Comparison of ENCODE assay signal across 14 mouse cellular contexts in the genomic region with DNA sequence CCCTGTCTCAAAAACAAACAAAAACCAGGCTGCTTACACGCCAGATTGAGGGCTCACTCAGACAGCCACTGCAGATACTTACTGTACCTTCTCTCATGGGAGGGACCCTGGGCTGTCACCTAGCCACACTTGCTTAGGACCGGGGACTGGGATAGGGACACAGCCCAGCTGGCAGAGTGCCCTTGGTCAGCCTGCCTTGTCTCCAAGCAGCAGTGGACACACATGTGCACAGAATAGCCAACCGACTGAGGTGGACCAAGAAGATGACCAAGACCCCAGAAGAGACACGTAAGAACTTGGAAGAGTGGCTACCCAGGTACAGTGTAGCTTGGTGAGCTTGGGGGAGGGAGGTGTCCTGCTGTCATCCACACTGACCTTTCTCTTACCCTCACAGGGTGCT. TPM values are rescaled to one million over a fixed set of nuclear protein-coding genes. Genes with fewer than 3 reads are reported as not detected.
A peak's percentile ranks its signal among the peaks of the same experiment; 100 is the strongest.
DNase-seq lines count a peak whose midpoint lies in the region; ATAC-seq and TF ChIP-seq lines count a peak whose summit lies in the region.
"Had no signal": no experiment of that assay in that cellular context is flagged by ENCODE, and none has a peak within 500 bp of the region (broad histone marks: within the 10 kb centered on the region; RNA-seq: fewer than 3 reads in every experiment).

No protein-coding gene starts in this region.

- H3K9ac ChIP-seq in forebrain, embryonic 15.5 days (replicated peaks), result no peak overlapping the region
- no peak overlapping the region; the same call in 1 of the 2 replicates for H3K9ac ChIP-seq in limb, embryonic 11.5 days (ENCODE audit: low read length)
- 0 out of 2 replicates have a peak overlapping the region, but pooled peaks have one; percentile 0 for H3K9ac ChIP-seq in stomach, embryonic 16.5 days (ENCODE audit: low read length)
- H3K9ac ChIP-seq: forebrain, postnatal 0 days; liver, embryonic 13.5 days had no signal

- H3K4me3 ChIP-seq in forebrain, embryonic 10.5 days, result no peak overlapping the region
- H3K4me3 ChIP-seq in forebrain, embryonic 15.5 days, result no peak overlapping the region
- H3K4me3 ChIP-seq in lung, adult 2 months (replicated peaks; ENCODE audit: extremely low read depth, low read depth, low read length), result no peak overlapping the region
- no peak overlapping the region for H3K4me3 ChIP-seq in limb, embryonic 11.5 days (ENCODE audit: low read depth, low read length)
- H3K4me3 ChIP-seq in stomach, embryonic 16.5 days (replicated peaks; ENCODE audit: low read length), result no peak overlapping the region
- H3K4me3 ChIP-seq: liver, embryonic 13.5 days had no signal

- H3K9me3 ChIP-seq in forebrain, embryonic 10.5 days, result no peaks in the 10 kb centered on the region
- H3K9me3 ChIP-seq in forebrain, embryonic 15.5 days, result no peaks in the 10 kb centered on the region
- no peaks in the 10 kb centered on the region for H3K9me3 ChIP-seq in limb, embryonic 11.5 days (ENCODE audit: control insufficient read depth, low read length)
- no peaks in the 10 kb centered on the region for H3K9me3 ChIP-seq in stomach, embryonic 16.5 days (replicated peaks; ENCODE audit: control insufficient read depth, low read length)
- H3K9me3 ChIP-seq: liver, embryonic 13.5 days had no signal

- ATAC-seq in forebrain, embryonic 15.5 days (replicated peaks), result no peak
- no peak for ATAC-seq in limb, embryonic 11.5 days (ENCODE audit: insufficient number of reproducible peaks, low FRiP score, low TSS enrichment, low read depth)
- ATAC-seq in stomach, embryonic 16.5 days (ENCODE audit: insufficient read depth, low FRiP score), result no peak
- ATAC-seq: forebrain, postnatal 0 days had no signal

- no peak for TF ChIP-seq CTCF in lung, adult 2 months (IDR thresholded peaks at IDR 0.05; ENCODE audit: insufficient read depth, low read length)

- no peak for DNase-seq in forebrain, embryonic 10.5 days (ENCODE audit: extremely low spot score, low spot score)
- peak; percentile 21 for DNase-seq in lung, adult 2 months
- DNase-seq in lung, adult 18-20 months, result no peak
- DNase-seq in limb, embryonic 11.5 days (ENCODE audit: low spot score), result no peak
- DNase-seq in cerebellum, postnatal 36 days, result no peak
- DNase-seq in adrenal gland, postnatal 4 days (ENCODE audit: low spot score in 2 of 2), result no peak
- DNase-seq: forebrain, postnatal 0 days; liver, embryonic 13.5 days; thymus, postnatal 36 days had no signal

- peaks cover 41% of the 10 kb centered on the region for H3K36me3 ChIP-seq in forebrain, embryonic 10.5 days (replicated peaks)
- no peaks in the 10 kb centered on the region for H3K36me3 ChIP-seq in forebrain, embryonic 15.5 days
- H3K36me3 ChIP-seq in limb, embryonic 11.5 days (ENCODE audit: control insufficient read depth, insufficient read depth, low read length), result peaks cover 8% of the 10 kb centered on the region
- no peaks in the 10 kb centered on the region for H3K36me3 ChIP-seq in stomach, embryonic 16.5 days (ENCODE audit: control insufficient read depth, insufficient read depth, low read length)

- no peak for TF ChIP-seq POLR2A in lung, adult 2 months (IDR thresholded peaks at IDR 0.05; ENCODE audit: borderline replicate concordance, extremely low read depth, low read depth, low read length)

- H3K27ac ChIP-seq in forebrain, embryonic 10.5 days, result peak overlapping the region; percentile 80; the same call in 1 of the 2 replicates
- H3K27ac ChIP-seq in forebrain, embryonic 15.5 days (replicated peaks), result no peak overlapping the region
- H3K27ac ChIP-seq in limb, embryonic 11.5 days (replicated peaks; ENCODE audit: low read depth, low read length), result 0 out of 2 replicates have a peak overlapping the region, but pooled peaks have one; percentile 97
- peak overlapping the region; percentile 86 for H3K27ac ChIP-seq in stomach, embryonic 16.5 days (ENCODE audit: low read length)
- H3K27ac ChIP-seq: liver, embryonic 13.5 days had no signal

- H3K4me2 ChIP-seq in forebrain, embryonic 15.5 days (replicated peaks), result no peak overlapping the region
- H3K4me2 ChIP-seq in limb, embryonic 11.5 days (ENCODE audit: low read depth, severe bottlenecking), result no peak overlapping the region
- H3K4me2 ChIP-seq in stomach, embryonic 16.5 days (ENCODE audit: low read depth, low read length), result no peak overlapping the region
- H3K4me2 ChIP-seq: liver, embryonic 13.5 days; midbrain, embryonic 11.5 days had no signal

- H3K27me3 ChIP-seq in forebrain, embryonic 10.5 days (ENCODE audit: poor library complexity, severe bottlenecking), result no peaks in the 10 kb centered on the region
- no peaks in the 10 kb centered on the region for H3K27me3 ChIP-seq in forebrain, embryonic 15.5 days
- H3K27me3 ChIP-seq in limb, embryonic 11.5 days (ENCODE audit: control insufficient read depth, insufficient read depth, low read length), result no peaks in the 10 kb centered on the region
- H3K27me3 ChIP-seq in stomach, embryonic 16.5 days (ENCODE audit: control insufficient read depth, insufficient read depth, low read length), result no peaks in the 10 kb centered on the region
- H3K27me3 ChIP-seq: liver, embryonic 13.5 days had no signal

- WGBS in forebrain, embryonic 10.5 days, result 94% methylated on average over 4 of the region's 4 CpGs
- 86% methylated on average over 4 of the region's 4 CpGs for WGBS in forebrain, embryonic 15.5 days
- 48% methylated on average over 4 of the region's 4 CpGs for WGBS in lung, adult 2 months
- 86% methylated on average over 4 of the region's 4 CpGs for WGBS in limb, embryonic 11.5 days
- 82% methylated on average over 4 of the region's 4 CpGs for WGBS in stomach, embryonic 16.5 days

- peaks cover 46% of the 10 kb centered on the region for H3K4me1 ChIP-seq in forebrain, embryonic 10.5 days
- peaks cover 2% of the 10 kb centered on the region for H3K4me1 ChIP-seq in forebrain, embryonic 15.5 days
- H3K4me1 ChIP-seq in lung, adult 2 months (ENCODE audit: control insufficient read depth, insufficient read depth, low read length), result peaks cover 60% of the 10 kb centered on the region
- H3K4me1 ChIP-seq in limb, embryonic 11.5 days (ENCODE audit: control insufficient read depth, insufficient read depth, low read length), result peaks cover 26% of the 10 kb centered on the region
- peaks cover 21% of the 10 kb centered on the region for H3K4me1 ChIP-seq in stomach, embryonic 16.5 days (ENCODE audit: control insufficient read depth, insufficient read depth, low read length)

RNA-seq across cellular contexts. Expression of a gene that starts 5.7 kb away (rescaled TPM):
- 26.9 and 29.5 TPM in 2 replicates for polyA plus RNA-seq in forebrain, embryonic 10.5 days (2016; fragmentation: Nextera tagmentation; extraction: Ambion mirVana)
- polyA plus RNA-seq in forebrain, embryonic 15.5 days (2015; fragmentation: Nextera tagmentation; extraction: Ambion mirVana), result 12.5 and 12.7 TPM in 2 replicates
- 18.8 and 19.3 TPM in 2 replicates for polyA plus RNA-seq in lung, adult 2 months (2012; rRNA removed)
- 19.5 and 23.2 TPM in 2 replicates for polyA plus RNA-seq in limb, embryonic 11.5 days (2014; fragmentation: Nextera tagmentation; extraction: Ambion mirVana)
- 18.0 and 19.1 TPM in 2 replicates for polyA plus RNA-seq in stomach, embryonic 16.5 days (2015; fragmentation: Nextera tagmentation; extraction: Ambion mirVana)
- total RNA-seq in adrenal gland, postnatal 4 days (2021), result 10 to 100 TPM; 13.3 to 13.8 TPM

RNA-seq across cellular contexts. Expression of a gene that starts 5.8 kb away (rescaled TPM):
- 75.3 and 75.4 TPM in 2 replicates for polyA plus RNA-seq in forebrain, embryonic 10.5 days (2016; fragmentation: Nextera tagmentation; extraction: Ambion mirVana)
- polyA plus RNA-seq in forebrain, embryonic 15.5 days (2015; fragmentation: Nextera tagmentation; extraction: Ambion mirVana), result 68.7 and 75.6 TPM in 2 replicates
- 220 and 230 TPM in 2 replicates for polyA plus RNA-seq in lung, adult 2 months (2012; rRNA removed)
- 62.7 and 66.8 TPM in 2 replicates for polyA plus RNA-seq in limb, embryonic 11.5 days (2014; fragmentation: Nextera tagmentation; extraction: Ambion mirVana)
- polyA plus RNA-seq in stomach, embryonic 16.5 days (2015; fragmentation: Nextera tagmentation; extraction: Ambion mirVana), result 53.1 and 57.2 TPM in 2 replicates
- total RNA-seq in adrenal gland, postnatal 4 days (2021), result 100 to 1,000 TPM; 110 to 119 TPM

RNA-seq across cellular contexts. Expression of a gene that starts 11.9 kb away (rescaled TPM):
- 25.9 and 27.1 TPM in 2 replicates for polyA plus RNA-seq in forebrain, embryonic 10.5 days (2016; fragmentation: Nextera tagmentation; extraction: Ambion mirVana)
- polyA plus RNA-seq in forebrain, embryonic 15.5 days (2015; fragmentation: Nextera tagmentation; extraction: Ambion mirVana), result 26.7 and 27.6 TPM in 2 replicates
- 507 and 712 TPM in 2 replicates for polyA plus RNA-seq in lung, adult 2 months (2012; rRNA removed)
- 59.3 and 60.4 TPM in 2 replicates for polyA plus RNA-seq in limb, embryonic 11.5 days (2014; fragmentation: Nextera tagmentation; extraction: Ambion mirVana)
- polyA plus RNA-seq in stomach, embryonic 16.5 days (2015; fragmentation: Nextera tagmentation; extraction: Ambion mirVana), result 38.0 and 39.0 TPM in 2 replicates
- total RNA-seq in adrenal gland, postnatal 4 days (2021), result 10 to 100 TPM; 62.2 to 64.2 TPM

RNA-seq across cellular contexts. Expression of a gene that starts 20.0 kb away (rescaled TPM):
- not detected in 2 replicates for polyA plus RNA-seq in forebrain, embryonic 10.5 days (2016; fragmentation: Nextera tagmentation; extraction: Ambion mirVana)
- polyA plus RNA-seq in forebrain, embryonic 15.5 days (2015; fragmentation: Nextera tagmentation; extraction: Ambion mirVana), result not detected in 2 replicates
- polyA plus RNA-seq in lung, adult 2 months (2012; rRNA removed), result 77.9 and 131 TPM in 2 replicates
- 0.31 and 0.54 TPM in 2 replicates for polyA plus RNA-seq in limb, embryonic 11.5 days (2014; fragmentation: Nextera tagmentation; extraction: Ambion mirVana)
- 0.37 and 0.39 TPM in 2 replicates for polyA plus RNA-seq in stomach, embryonic 16.5 days (2015; fragmentation: Nextera tagmentation; extraction: Ambion mirVana)
- total RNA-seq in adrenal gland, postnatal 4 days (2021), result not detected
- total RNA-seq: forebrain, postnatal 0 days; heart, postnatal 36 days had no signal
- polyA plus RNA-seq: midbrain, embryonic 11.5 days; neural tube, embryonic 14.5 days had no signal

RNA-seq across cellular contexts. Expression of a gene that starts 31.3 kb away (rescaled TPM):
- polyA plus RNA-seq in forebrain, embryonic 10.5 days (2016; fragmentation: Nextera tagmentation; extraction: Ambion mirVana), result 27.5 and 30.6 TPM in 2 replicates
- polyA plus RNA-seq in forebrain, embryonic 15.5 days (2015; fragmentation: Nextera tagmentation; extraction: Ambion mirVana), result 19.1 and 20.9 TPM in 2 replicates
- polyA plus RNA-seq in lung, adult 2 months (2012; rRNA removed), result 89.7 and 89.8 TPM in 2 replicates
- 36.3 and 42.0 TPM in 2 replicates for polyA plus RNA-seq in limb, embryonic 11.5 days (2014; fragmentation: Nextera tagmentation; extraction: Ambion mirVana)
- polyA plus RNA-seq in stomach, embryonic 16.5 days (2015; fragmentation: Nextera tagmentation; extraction: Ambion mirVana), result 13.6 and 13.7 TPM in 2 replicates
- 10 to 100 TPM; 47.5 to 48.9 TPM for total RNA-seq in adrenal gland, postnatal 4 days (2021)
